Mouse (Mus musculus): Measurements from ENCODE around the gene Btbd8.

The Btbd8 gene

DNA sequence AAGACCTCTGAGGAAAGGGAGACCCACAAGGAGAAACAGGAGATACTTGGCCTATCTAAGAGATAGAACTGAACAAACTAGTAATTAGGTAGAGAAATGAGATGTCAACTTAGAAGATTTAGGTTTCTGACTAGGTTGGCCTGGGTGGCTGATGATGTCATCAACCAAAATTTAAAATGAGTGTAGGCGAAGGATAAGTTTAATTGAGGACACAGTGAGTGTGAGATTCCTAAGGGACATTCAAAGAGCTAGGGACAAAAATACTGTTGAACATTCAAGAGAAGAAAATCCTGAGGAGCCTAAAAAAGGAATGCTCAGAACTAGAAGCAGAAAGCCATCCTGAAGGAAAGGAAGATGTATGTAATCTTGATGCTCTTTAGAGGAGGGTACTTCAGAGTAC is 78.3 kb downstream of the Btbd8 start:
- DNase-seq (ENCODE audit: low spot score in 2 of 2): no peak

DNA sequence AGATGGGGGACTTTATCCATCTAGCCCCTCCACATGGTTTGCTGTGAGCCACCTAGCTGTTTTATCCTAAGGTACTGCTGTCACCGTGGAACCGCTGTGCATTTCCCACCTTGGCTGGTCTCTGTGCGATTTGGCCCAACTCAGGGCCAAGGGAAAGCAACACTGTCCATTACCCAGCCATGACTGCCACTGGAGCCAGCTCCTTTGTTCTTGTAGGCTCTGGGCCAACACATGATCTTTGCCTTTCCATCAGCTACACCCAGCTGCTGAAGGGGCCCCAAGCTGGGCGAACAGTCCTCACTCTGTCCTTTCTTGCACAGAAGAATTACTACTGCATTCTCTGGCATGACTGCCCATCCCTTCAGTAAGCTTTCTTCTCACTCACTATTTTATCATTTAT is 80.8 kb downstream of the Btbd8 start:
- no peak for DNase-seq (ENCODE audit: low spot score in 2 of 2)

DNA sequence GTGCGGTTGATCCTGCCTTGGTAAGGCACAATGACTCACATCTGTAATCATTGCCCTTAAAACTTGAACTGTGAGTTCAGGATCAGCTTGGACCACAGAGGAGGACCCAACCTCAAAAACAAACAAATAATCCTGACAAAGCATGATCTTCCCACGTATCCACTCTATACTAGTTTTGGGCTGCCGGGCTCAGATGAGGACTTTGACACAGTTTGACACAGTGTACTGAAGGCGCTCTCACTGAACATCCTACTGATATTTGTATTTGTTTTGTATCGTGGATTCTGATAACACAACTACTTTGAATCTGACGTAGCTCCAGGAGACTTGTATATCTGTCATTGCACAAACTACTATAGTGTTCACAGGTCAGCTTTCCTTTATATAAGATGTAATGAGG is 83.6 kb downstream of the Btbd8 start:
- DNase-seq (ENCODE audit: low spot score in 2 of 2): no peak

DNA sequence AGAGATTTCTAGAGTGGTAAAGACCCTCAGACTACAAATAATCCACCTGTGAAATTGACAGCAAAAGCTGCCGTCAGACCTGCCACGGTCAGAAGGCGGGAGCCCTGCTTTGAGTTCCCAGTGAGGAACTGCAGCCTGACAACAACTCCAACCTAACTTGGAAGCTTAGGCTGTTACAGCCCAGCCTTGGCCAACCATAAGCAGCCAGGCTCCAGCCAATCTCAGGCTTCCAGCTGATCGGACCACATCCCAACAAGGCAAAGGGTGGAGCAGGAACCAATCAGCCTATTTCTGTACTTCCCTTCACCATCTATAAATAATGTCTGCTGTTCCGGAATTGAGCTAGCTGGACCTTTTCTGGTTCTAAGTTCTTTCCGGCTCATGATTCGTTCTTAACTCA is 84.1 kb downstream of the Btbd8 start:
- no peak for DNase-seq (ENCODE audit: low spot score in 2 of 2)

DNA sequence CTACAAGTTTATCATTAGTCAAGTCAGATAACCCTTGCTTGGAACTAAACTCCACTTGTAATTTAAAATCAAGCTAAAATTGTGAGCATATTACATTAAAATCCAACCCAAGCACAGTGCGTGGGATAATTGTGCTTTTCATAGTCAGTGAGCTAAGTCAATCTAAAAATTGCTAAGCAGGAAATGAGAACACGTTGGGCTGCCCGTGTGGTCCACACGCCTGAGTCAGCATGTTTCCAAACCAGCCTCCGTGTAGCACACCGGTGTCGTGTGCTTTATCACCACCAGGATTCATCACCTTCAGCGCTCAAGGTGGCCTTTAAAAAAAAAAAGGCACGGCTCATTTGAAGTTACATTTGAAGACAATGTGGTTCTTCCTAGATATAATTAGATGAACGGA is 86.5 kb downstream of the Btbd8 start:
- DNase-seq (ENCODE audit: low spot score in 2 of 2): no peak

DNA sequence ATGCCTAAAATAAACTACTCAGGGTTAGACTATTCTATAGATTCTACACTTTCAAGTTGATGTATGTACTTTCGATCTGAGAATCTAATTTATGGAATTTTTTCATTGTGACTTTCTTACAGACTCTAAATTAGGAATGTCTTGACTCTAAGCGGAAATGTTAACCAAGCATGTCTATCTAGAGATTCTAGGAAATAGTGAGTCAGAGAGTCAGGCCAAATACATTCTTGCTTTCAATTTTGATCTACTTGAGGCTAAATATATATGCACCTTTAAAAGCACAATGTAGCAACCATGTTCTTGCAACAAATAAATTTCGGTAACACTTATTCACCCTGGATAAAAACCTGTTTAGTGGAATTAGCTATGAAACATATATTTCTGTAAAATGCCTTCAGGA is 91.1 kb downstream of the Btbd8 start:
- DNase-seq (ENCODE audit: low spot score in 2 of 2): no peak

DNA sequence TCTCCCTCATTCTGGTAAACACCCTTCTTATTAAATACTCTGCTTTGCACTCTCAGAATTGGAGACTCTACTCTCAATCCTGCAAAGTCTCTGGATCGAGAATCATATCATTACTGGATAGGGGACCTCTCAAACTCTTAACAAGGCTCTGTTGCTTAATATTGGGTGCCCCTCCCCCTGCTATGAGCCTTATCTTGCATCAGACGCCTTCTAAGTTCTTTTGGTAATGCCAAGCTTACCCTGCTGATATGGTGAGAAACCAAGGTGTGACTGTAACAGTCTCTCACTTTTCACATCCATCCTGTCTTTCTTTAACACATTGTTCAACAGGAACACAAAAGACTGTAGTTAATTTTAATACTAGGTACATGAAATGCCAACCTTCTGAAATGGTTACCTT is 95.8 kb downstream of the Btbd8 start:
- DNase-seq (ENCODE audit: low spot score in 2 of 2): no peak

DNA sequence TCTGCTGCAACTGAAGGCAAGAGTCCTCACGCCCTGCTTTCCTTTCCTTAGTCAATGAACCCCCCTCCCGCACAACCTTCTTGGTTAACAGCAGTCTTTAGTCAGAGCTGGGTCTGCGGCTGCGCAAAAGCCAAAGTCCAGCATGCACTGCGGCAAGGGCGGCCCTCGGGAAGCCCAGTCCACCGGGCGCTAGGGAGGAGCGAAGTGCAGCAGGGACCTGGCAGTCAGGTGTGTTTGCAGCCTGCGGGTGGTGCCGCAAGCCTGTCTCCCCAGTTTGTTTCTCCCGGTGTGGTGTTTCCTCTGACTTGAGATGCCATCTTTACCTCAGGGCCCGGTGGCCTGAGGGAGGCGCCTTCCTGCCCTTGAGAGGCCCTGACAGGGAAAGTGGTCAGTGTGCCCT is 96.8 kb downstream of the Btbd8 start, which contains the start of gene 1700028K03Rik:
1700028K03Rik (plus strand) TSS at position 129 of the 400 bp plus-strand sequence.
- DNase-seq (ENCODE audit: low spot score in 2 of 2): no peak

DNA sequence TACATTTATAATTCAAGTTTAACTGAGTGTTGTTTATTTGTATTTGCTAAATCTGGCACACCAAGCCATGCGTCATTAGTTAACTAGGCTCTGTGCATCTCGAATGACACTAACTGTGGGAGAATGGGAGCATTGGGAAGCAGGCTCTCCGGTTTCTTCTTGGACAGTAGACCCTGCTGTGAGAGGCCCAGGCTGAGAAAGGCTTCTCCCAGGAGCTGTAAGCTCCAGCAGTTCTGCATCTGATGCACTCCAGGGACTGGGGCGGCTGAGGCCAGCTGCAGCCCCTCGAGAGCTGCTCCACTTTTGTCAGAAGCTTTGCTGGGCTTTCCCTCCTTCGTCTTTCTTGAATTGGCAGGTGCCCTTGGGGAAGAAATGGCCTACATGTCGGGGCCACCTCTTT is 103.9 kb downstream of the Btbd8 start:
- DNase-seq (ENCODE audit: low spot score in 2 of 2): no peak

DNA sequence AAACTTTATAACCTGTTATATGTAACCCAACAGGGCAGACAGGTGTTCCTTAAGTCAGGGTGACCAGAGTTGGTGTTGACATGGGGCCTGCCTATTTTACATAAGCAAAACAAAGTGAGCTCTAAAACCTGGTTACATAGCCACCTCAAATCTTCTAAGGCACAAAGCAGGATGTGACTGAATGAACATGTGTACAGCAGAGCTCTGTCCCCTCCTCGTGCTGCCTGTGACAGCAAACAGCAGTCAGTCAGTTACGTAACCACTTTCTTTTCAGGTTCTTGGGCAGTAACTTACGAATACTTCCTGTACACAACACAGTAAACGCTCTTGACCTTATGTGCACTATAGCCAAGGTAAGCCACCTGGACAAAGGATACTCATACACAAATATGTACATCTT is 108.1 kb downstream of the Btbd8 start:
- no peak for DNase-seq (ENCODE audit: low spot score in 2 of 2)

DNA sequence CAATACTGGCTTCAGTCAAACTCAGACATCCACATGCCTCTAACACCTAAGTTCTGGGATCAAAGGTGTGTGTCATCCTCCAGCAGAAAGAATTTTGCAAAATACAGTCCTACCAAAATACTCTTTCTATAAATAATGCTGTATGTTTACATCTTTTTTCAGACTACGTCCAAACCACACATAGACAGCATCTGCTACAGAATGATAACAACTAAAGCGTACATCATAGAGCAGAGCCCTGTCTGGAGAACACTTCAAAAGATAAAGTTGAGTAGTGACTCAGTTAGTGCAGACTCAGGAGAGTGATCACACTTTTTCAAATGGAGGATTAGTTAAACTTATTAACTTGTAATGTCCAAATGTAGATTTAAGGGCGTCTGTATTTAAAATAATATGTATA is 110.2 kb downstream of the Btbd8 start:
- DNase-seq (ENCODE audit: low spot score in 2 of 2): no peak

DNA sequence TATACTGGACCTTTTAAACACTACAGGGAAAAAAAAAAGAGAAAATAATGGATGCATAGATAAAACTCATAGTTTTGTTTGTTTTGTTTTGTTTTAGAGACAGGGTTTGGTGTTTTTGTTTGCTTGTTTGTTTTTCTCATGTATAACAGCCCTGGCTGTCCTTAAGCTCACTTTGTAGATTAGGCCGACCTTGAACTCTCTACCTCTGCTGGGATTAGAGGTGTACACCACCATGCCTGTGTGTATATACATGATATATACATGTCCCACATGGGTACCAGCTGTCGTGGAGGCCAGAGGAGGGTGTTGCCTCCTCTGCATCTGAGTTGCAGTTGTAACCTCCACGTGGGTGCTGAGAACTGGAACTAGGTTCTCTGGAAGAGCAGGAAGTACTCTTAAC is 110.6 kb downstream of the Btbd8 start:
- DNase-seq (ENCODE audit: low spot score in 2 of 2): no peak

DNA sequence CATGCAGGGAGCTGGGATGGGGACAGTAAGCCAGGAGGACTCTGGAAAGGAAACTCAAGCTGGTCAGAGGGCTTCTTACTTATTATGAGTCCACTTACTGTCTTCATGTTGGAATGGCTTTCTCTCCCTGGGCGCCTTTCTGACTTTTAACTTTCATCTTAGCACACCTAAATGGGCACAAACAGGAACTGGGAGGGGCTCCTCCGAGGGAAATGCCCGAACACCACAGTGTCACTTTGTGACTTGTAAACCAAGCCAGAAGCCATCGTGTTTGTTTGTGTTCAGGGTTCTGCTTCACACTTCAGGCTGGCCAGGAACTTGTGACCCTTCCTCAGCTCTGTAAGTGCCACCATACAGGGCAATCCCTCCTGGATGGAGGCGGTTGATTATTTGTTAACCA is 116.5 kb downstream of the Btbd8 start:
- DNase-seq (ENCODE audit: low spot score in 2 of 2): no peak

DNA sequence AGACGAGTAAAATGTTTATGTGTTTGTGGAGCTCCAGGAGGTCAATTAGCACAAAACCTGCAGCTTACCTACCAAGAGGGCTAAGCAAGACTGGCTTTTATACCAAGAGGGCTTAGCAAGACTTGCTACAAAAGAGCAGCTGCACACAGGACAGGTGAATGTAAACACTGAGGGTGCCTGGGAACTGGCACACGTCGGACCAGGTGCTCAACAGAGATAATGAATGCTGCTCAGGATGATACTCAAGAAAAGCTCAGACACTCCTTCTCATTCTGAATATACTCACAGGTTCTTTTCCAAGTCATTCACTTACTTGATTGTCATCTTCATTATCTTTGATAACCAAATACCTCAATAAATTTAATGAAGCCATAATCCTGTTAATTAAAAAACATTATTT is 119.2 kb downstream of the Btbd8 start:
- DNase-seq (ENCODE audit: low spot score in 2 of 2): no peak
